Mouse (Mus musculus): ENCODE data around the gene Rnft2. TPM values are rescaled to one million over a fixed set of nuclear protein-coding genes. Genes with fewer than 3 reads are reported as not detected.

The Rnft2 gene
- total and polyA plus RNA-seq, 3 experiments = 0.95 to 1.1 (median 1.0) TPM

DNA sequence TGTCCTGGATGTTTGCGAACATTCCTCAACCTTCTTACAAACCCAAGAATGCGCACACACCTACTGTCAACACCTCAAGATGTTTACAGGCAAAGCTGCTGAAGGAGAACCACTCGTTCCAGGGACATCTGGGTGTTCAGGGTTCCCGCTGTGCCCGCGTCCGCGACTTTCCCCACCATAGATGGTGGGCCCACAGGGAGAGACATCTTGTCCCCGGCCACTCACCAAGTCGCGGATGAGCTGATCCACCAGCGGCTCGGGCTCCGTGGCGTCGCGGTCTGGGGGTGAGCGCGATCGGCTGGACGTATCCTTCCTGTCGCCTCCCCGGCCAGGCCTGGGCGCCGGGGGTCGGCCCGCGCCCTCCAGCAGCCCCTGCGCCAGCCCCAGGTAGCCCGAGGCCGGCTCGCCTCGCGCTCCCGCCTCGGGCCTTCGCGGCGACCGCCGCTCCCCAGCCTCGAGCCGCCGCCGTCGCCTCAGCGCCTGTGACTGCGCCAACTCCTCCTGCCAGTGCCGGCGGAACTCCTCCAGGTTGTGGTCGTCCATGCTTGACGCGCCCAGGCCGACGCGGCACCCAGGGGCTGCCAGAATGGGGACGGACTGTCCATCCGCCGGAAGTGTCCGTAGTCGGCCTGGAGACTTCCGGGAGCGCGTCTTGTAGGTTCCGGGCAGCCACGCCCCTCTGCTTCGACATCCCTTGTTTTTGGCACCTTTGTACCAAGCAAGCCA lies 89.9 kb downstream of the Rnft2 start, which contains the start of gene Fbxw8:
Gene Fbxw8, minus strand, starts transcription at position 626 of the 726 bp plus-strand sequence.
- Histone ChIP-seq H3K9me3 (replicated peaks) (no peaks in the 10 kb centered on the region), H3K36me3 (replicated peaks) (peaks cover 33% of the 10 kb centered on the region), H3K27me3 (ENCODE audit: insufficient read depth, low read length) (peaks cover 3% of the 10 kb centered on the region; the same call in 1 of the 2 replicates), H3K4me3 (ENCODE audit: low read depth, low read length) (peak within 1 kb of the TSS; percentile 97), H3K4me1 (ENCODE audit: insufficient read depth, low read depth, low read length) (peaks cover 27% of the 10 kb centered on the region)
- DNase-seq (ENCODE audit: low spot score) (peak; percentile 87), ATAC-seq (ENCODE audit: extremely low read depth, insufficient number of reproducible peaks, low FRiP score, poor library complexity, severe bottlenecking) (peak; percentile 98)
- TF ChIP-seq GATA2 (IDR thresholded peaks at IDR 0.05; ENCODE audit: borderline replicate concordance, low read depth, low read length) = no peak
- TF ChIP-seq TAL1 (conservative IDR thresholded peaks at IDR 0.05; ENCODE audit: low read depth, low read length) = no peak
- no peak for TF ChIP-seq POLR2AphosphoS5 (IDR thresholded peaks at IDR 0.05; ENCODE audit: insufficient replicate concordance, low read depth, low read length)
- no peak for TF ChIP-seq GATA1 (IDR thresholded peaks at IDR 0.05; ENCODE audit: borderline replicate concordance, low read length)
- no peak for TF ChIP-seq CTCF (IDR thresholded peaks at IDR 0.05; ENCODE audit: low read depth, low read length)

DNA sequence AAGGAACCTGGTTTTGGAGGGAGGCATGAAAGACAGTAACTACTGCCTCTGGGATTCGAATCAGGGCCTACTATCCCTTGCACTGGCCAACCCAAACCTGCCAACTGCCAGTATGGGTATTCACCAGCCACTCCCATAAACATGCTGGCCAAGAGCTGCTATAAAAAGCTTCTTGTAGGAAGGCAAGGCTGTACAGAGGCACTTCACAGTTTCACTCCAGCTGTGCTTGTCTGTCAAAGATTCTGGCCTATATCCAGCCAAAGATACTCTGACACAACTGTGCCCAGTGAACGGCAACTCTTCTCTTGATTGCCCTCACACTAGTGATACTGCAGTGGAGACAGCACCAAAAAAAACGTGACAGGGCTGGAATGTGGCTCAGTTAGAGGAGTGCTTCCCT lies 95.2 kb downstream of the Rnft2 start:
- H3K4me1 ChIP-seq (ENCODE audit: insufficient read depth, low read depth, low read length) = peaks cover 22% of the 10 kb centered on the region
- TF ChIP-seq GATA2 (IDR thresholded peaks at IDR 0.05; ENCODE audit: borderline replicate concordance, low read depth, low read length) (no peak), GATA1 (IDR thresholded peaks at IDR 0.05; ENCODE audit: borderline replicate concordance, low read length) (no peak), TAL1 (conservative IDR thresholded peaks at IDR 0.05; ENCODE audit: low read depth, low read length) (no peak), POLR2AphosphoS5 (IDR thresholded peaks at IDR 0.05; ENCODE audit: insufficient replicate concordance, low read depth, low read length) (no peak), CTCF (IDR thresholded peaks at IDR 0.05; ENCODE audit: low read depth, low read length) (no peak)
- H3K9me3 ChIP-seq (replicated peaks) = no peaks in the 10 kb centered on the region
- H3K27me3 ChIP-seq (ENCODE audit: insufficient read depth, low read length) = no peaks in the 10 kb centered on the region
- peaks cover 82% of the 10 kb centered on the region for H3K36me3 ChIP-seq (replicated peaks)
- H3K4me3 ChIP-seq (ENCODE audit: low read depth, low read length) = no peak overlapping the region
- ATAC-seq (ENCODE audit: extremely low read depth, insufficient number of reproducible peaks, low FRiP score, poor library complexity, severe bottlenecking) = no peak
- no peak for DNase-seq (ENCODE audit: low spot score)

DNA sequence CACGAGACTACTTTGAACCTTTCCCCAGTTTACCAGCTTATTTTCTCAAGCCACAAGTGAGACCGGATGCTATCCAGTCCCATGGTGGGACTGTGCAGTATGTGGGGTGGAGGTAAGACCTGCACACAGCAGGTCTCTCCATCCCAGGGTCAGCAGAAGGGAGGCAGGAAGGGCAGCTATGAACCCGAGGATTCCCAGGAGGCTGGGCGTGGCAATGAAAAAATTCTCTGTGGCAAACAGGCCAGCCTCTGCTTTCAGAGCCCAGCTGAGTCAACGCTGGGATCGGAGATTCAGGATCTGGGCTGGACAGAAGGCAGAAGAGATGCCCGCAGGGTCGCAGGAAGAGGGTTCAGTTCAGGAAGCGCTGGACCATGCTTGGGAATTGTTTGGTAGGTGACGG lies 97.7 kb downstream of the Rnft2 start:
- Histone ChIP-seq H3K4me3 (ENCODE audit: low read depth, low read length) (no peak overlapping the region), H3K4me1 (ENCODE audit: insufficient read depth, low read depth, low read length) (peaks cover 11% of the 10 kb centered on the region; the same call in 1 of the 2 replicates), H3K9me3 (replicated peaks) (no peaks in the 10 kb centered on the region), H3K27me3 (ENCODE audit: insufficient read depth, low read length) (no peaks in the 10 kb centered on the region), H3K36me3 (replicated peaks) (peaks cover 92% of the 10 kb centered on the region)
- TF ChIP-seq GATA2 (IDR thresholded peaks at IDR 0.05; ENCODE audit: borderline replicate concordance, low read depth, low read length) (no peak), POLR2AphosphoS5 (IDR thresholded peaks at IDR 0.05; ENCODE audit: insufficient replicate concordance, low read depth, low read length) (no peak), GATA1 (IDR thresholded peaks at IDR 0.05; ENCODE audit: borderline replicate concordance, low read length) (no peak), TAL1 (conservative IDR thresholded peaks at IDR 0.05; ENCODE audit: low read depth, low read length) (no peak), CTCF (IDR thresholded peaks at IDR 0.05; ENCODE audit: low read depth, low read length) (no peak)
- no peak for ATAC-seq (ENCODE audit: extremely low read depth, insufficient number of reproducible peaks, low FRiP score, poor library complexity, severe bottlenecking)
- DNase-seq (ENCODE audit: low spot score) = no peak

DNA sequence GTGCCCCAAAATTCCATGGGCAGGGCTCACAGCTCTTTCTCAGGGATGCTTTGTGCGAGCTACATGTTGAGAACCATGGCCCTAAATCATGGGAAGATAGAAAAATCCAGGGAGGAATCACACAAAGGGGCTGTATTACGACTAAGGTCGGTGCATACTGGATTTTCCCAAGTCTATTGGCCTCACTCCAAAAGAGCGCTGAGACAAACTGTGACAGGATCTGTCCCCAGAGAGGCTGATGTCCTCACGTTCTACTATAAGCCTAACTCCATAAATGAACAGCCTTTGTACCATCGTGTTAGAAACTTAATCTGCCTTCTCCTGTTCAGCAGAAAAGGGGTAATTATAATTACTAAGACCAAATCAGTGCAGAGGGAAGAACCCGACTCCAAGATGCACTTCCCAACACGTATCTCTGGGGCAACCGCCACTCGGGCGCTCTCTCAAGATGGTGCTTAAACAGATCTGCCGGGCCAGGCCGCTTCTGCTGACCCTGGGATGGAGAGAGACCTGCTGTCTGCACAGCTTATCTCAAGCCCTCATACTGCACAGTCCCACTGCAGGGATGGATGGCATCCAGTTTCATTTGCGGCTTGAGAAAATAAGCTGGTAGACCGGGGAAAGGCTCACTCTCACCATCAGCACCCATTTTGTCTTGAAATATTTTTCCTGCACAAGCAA lies 98.8 kb downstream of the Rnft2 start:
- no peak for TF ChIP-seq TAL1 (conservative IDR thresholded peaks at IDR 0.05; ENCODE audit: low read depth, low read length)
- TF ChIP-seq GATA1 (IDR thresholded peaks at IDR 0.05; ENCODE audit: borderline replicate concordance, low read length) = no peak
- TF ChIP-seq GATA2 (IDR thresholded peaks at IDR 0.05; ENCODE audit: borderline replicate concordance, low read depth, low read length) = no peak
- TF ChIP-seq CTCF (IDR thresholded peaks at IDR 0.05; ENCODE audit: low read depth, low read length) = no peak
- TF ChIP-seq POLR2AphosphoS5 (IDR thresholded peaks at IDR 0.05; ENCODE audit: insufficient replicate concordance, low read depth, low read length) = no peak
- Histone ChIP-seq H3K36me3 (replicated peaks) (peaks cover 95% of the 10 kb centered on the region), H3K27me3 (ENCODE audit: insufficient read depth, low read length) (no peaks in the 10 kb centered on the region), H3K4me1 (ENCODE audit: insufficient read depth, low read depth, low read length) (peaks cover 11% of the 10 kb centered on the region; the same call in 1 of the 2 replicates), H3K4me3 (ENCODE audit: low read depth, low read length) (no peak overlapping the region), H3K9me3 (replicated peaks) (no peaks in the 10 kb centered on the region)
- DNase-seq (ENCODE audit: low spot score) = no peak
- ATAC-seq (ENCODE audit: extremely low read depth, insufficient number of reproducible peaks, low FRiP score, poor library complexity, severe bottlenecking) = no peak

DNA sequence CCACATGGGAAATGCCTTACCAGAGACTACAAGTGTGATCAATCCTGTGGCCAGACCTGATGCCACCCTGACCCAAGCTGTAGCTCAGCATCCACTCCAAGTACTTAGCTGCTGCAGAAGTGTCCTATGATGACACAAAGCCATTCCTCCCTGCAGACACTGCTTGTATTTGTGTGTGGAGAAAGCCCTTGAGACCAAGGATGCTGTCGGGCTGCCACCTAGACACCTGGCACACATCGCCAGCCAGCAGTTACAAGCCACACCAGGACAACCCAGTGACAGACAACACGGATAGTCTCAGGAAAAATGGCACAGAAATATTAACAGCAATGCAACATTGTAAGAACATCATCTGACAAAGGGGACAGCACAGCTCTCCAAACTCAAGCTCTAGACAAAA lies 99.5 kb downstream of the Rnft2 start:
- H3K27me3 ChIP-seq (ENCODE audit: insufficient read depth, low read length) = no peaks in the 10 kb centered on the region
- peaks cover 96% of the 10 kb centered on the region for H3K36me3 ChIP-seq (replicated peaks)
- DNase-seq (ENCODE audit: low spot score) (no peak), ATAC-seq (ENCODE audit: extremely low read depth, insufficient number of reproducible peaks, low FRiP score, poor library complexity, severe bottlenecking) (no peak)
- H3K9me3 ChIP-seq (replicated peaks) = no peaks in the 10 kb centered on the region
- TF ChIP-seq GATA2 (IDR thresholded peaks at IDR 0.05; ENCODE audit: borderline replicate concordance, low read depth, low read length) = no peak
- no peak for TF ChIP-seq POLR2AphosphoS5 (IDR thresholded peaks at IDR 0.05; ENCODE audit: insufficient replicate concordance, low read depth, low read length)
- TF ChIP-seq TAL1 (conservative IDR thresholded peaks at IDR 0.05; ENCODE audit: low read depth, low read length) = no peak
- no peak for TF ChIP-seq GATA1 (IDR thresholded peaks at IDR 0.05; ENCODE audit: borderline replicate concordance, low read length)
- no peak for TF ChIP-seq CTCF (IDR thresholded peaks at IDR 0.05; ENCODE audit: low read depth, low read length)
- H3K4me1 ChIP-seq (ENCODE audit: insufficient read depth, low read depth, low read length) = peaks cover 10% of the 10 kb centered on the region; the same call in 1 of the 2 replicates
- H3K4me3 ChIP-seq (ENCODE audit: low read depth, low read length) = no peak overlapping the region

DNA sequence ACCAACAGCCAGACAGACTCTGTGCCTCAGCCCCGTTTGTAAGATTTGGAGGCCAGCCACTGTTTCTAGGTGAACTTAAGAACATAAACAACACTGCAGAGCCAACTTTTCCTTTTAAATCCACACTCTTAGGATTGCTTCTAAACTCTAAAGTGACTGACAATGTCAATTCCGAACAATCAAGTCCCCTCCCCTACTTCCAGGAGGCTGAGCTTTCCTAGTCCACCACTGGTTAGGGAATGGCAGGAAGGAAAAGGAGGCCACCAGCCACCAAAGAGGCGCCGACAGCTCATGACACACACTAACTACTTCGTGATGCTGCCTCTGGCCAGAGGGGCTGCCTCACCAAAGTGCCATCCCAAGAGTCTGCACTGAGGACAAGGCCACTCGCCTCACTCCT lies 100.1 kb downstream of the Rnft2 start:
- H3K4me3 ChIP-seq (ENCODE audit: low read depth, low read length) = no peak overlapping the region
- no peak for ATAC-seq (ENCODE audit: extremely low read depth, insufficient number of reproducible peaks, low FRiP score, poor library complexity, severe bottlenecking)
- H3K4me1 ChIP-seq (ENCODE audit: insufficient read depth, low read depth, low read length) = peaks cover 3% of the 10 kb centered on the region; the same call in 1 of the 2 replicates
- DNase-seq (ENCODE audit: low spot score) = no peak
- H3K36me3 ChIP-seq (replicated peaks) = peaks cover 96% of the 10 kb centered on the region
- no peaks in the 10 kb centered on the region for H3K27me3 ChIP-seq (ENCODE audit: insufficient read depth, low read length)
- no peak for TF ChIP-seq TAL1 (conservative IDR thresholded peaks at IDR 0.05; ENCODE audit: low read depth, low read length)
- no peak for TF ChIP-seq GATA1 (IDR thresholded peaks at IDR 0.05; ENCODE audit: borderline replicate concordance, low read length)
- H3K9me3 ChIP-seq (replicated peaks) = no peaks in the 10 kb centered on the region
